Comparison of ENCODE assay signal across 14 mouse cellular contexts in genomic region chr17:49272661-49273448, GRCm38 (mm10).
A peak's percentile ranks its signal among the peaks of the same experiment; 100 is the strongest.
DNase-seq lines count a peak whose midpoint lies in the region; ATAC-seq lines count a peak whose summit lies in the region.
"Had no signal": no experiment of that assay in that cellular context is flagged by ENCODE, and none has a peak within 500 bp of the region (broad histone marks: within the 10 kb centered on the region; RNA-seq: fewer than 3 reads in every experiment).

No protein-coding gene starts in this region.

- H3K4me1 ChIP-seq in kidney, embryonic 16.5 days (ENCODE audit: insufficient read depth, low read length) = peaks cover 9% of the 10 kb centered on the region
- no peaks in the 10 kb centered on the region for H3K4me1 ChIP-seq in limb, embryonic 10.5 days

- peak; percentile 44 to 62 for DNase-seq in cerebellum, postnatal 14 days
- no peak for DNase-seq in kidney, adult 18-20 months
- peak; percentile 40 for DNase-seq in adrenal gland, postnatal 10 days
- DNase-seq in limb, embryonic 10.5 days (ENCODE audit: low spot score) = peak; percentile 23
- no peak for DNase-seq in frontal cortex, postnatal 14 days (ENCODE audit: low spot score in 2 of 2)
- DNase-seq in c-Kit-positive CD71-positive TER-119-positive erythroid progenitor cells, embryonic 14.5 days (ENCODE audit: low spot score) = no peak
- DNase-seq: cerebellum, adult 9-10 months; gastrocnemius, postnatal 25 days; lung, postnatal 14 days; thymus, postnatal 36 days had no signal

- H3K4me3 ChIP-seq in kidney, embryonic 16.5 days (ENCODE audit: low read length) = no peak overlapping the region
- H3K4me3 ChIP-seq in limb, embryonic 10.5 days = no peak overlapping the region

- H3K9me3 ChIP-seq in kidney, embryonic 16.5 days (ENCODE audit: low read length) = no peaks in the 10 kb centered on the region
- no peaks in the 10 kb centered on the region for H3K9me3 ChIP-seq in limb, embryonic 10.5 days (replicated peaks)

- ATAC-seq in cerebellum, adult (ENCODE audit: insufficient number of reproducible peaks, low FRiP score, low TSS enrichment) = no peak
- ATAC-seq in kidney, embryonic 16.5 days (ENCODE audit: low FRiP score, low TSS enrichment) = peak; percentile 75
- ATAC-seq: intestine, embryonic 16.5 days had no signal

- no peaks in the 10 kb centered on the region for H3K27me3 ChIP-seq in kidney, embryonic 16.5 days (ENCODE audit: insufficient read depth, low read length)
- H3K27me3 ChIP-seq in limb, embryonic 10.5 days (ENCODE audit: low read depth, poor library complexity, severe bottlenecking) = no peaks in the 10 kb centered on the region

- H3K27ac ChIP-seq in kidney, embryonic 16.5 days (ENCODE audit: low read length) = no peak overlapping the region
- H3K27ac ChIP-seq in limb, embryonic 10.5 days = no peak overlapping the region

- WGBS in kidney, embryonic 16.5 days = 48% methylated on average over 11 of the region's 11 CpGs
- WGBS in limb, embryonic 10.5 days = 88% methylated on average over 10 of the region's 11 CpGs

- H3K9ac ChIP-seq in kidney, embryonic 16.5 days (replicated peaks; ENCODE audit: low read length) = no peak overlapping the region

- no peaks in the 10 kb centered on the region for H3K36me3 ChIP-seq in kidney, embryonic 16.5 days (ENCODE audit: insufficient read depth, low read length)
- H3K36me3 ChIP-seq in limb, embryonic 10.5 days = no peaks in the 10 kb centered on the region

- no peak overlapping the region for H3K4me2 ChIP-seq in kidney, embryonic 16.5 days (replicated peaks; ENCODE audit: low read depth, low read length)
- H3K4me2 ChIP-seq: liver, embryonic 11.5 days had no signal

Comparison
In these comparisons a context has a peak if more than half of its experiments do, and no peak if none do; other contexts are left out.
1. DNase-seq: peak in cerebellum, postnatal 14 days (2 of 2), adrenal gland, postnatal 10 days (single experiment) and limb, embryonic 10.5 days (single experiment); none in kidney, adult 18-20 months (single experiment), frontal cortex, postnatal 14 days (0 of 2) and c-Kit-positive CD71-positive TER-119-positive erythroid progenitor cells, embryonic 14.5 days (single experiment).